Comparison of ENCODE assay signal across 30 mouse cellular contexts in genomic region chr13:12039967-12040366, GRCm38 (mm10).
DNase-seq lines count a peak whose midpoint lies in the region; ATAC-seq and TF ChIP-seq lines count a peak whose summit lies in the region.
"Had no signal": no experiment of that assay in that cellular context is flagged by ENCODE, and none has a peak within 500 bp of the region (broad histone marks: within the 10 kb centered on the region; RNA-seq: fewer than 3 reads in every experiment).

No protein-coding gene starts in this region.

- H3K4me2 ChIP-seq in heart, embryonic 15.5 days = no peak overlapping the region
- no peak overlapping the region for H3K4me2 ChIP-seq in forebrain, postnatal 0 days (ENCODE audit: low read depth)
- H3K4me2 ChIP-seq: embryonic facial prominence, embryonic 13.5 days; forebrain, embryonic 12.5 days; limb, embryonic 12.5 days; liver, embryonic 11.5 days; neural tube, embryonic 13.5 days had no signal

- peak; percentile 80 for ATAC-seq in frontal cortex, adult (ENCODE audit: low TSS enrichment)
- no peak for ATAC-seq in heart, embryonic 15.5 days (replicated peaks; ENCODE audit: insufficient number of reproducible peaks, insufficient read depth, low FRiP score, low read depth)
- no peak for ATAC-seq in forebrain, postnatal 0 days
- ATAC-seq: hindbrain, postnatal 0 days; intestine, embryonic 16.5 days; liver, postnatal 0 days; lung, postnatal 0 days; midbrain, embryonic 16.5 days had no signal

- H3K9ac ChIP-seq in heart, embryonic 15.5 days = no peak overlapping the region
- H3K9ac ChIP-seq in forebrain, postnatal 0 days = no peak overlapping the region
- H3K9ac ChIP-seq: embryonic facial prominence, embryonic 13.5 days; forebrain, embryonic 12.5 days; limb, embryonic 12.5 days; liver, postnatal 0 days; neural tube, embryonic 13.5 days had no signal

- H3K4me3 ChIP-seq in heart, embryonic 15.5 days = no peak overlapping the region
- H3K4me3 ChIP-seq in forebrain, postnatal 0 days (ENCODE audit: low read depth, low read length) = no peak overlapping the region
- H3K4me3 ChIP-seq: embryonic facial prominence, embryonic 13.5 days; erythroblast, embryonic 14.5 days; forebrain, embryonic 12.5 days; limb, embryonic 12.5 days; midbrain, embryonic 10.5 days; myocyte; neural tube, embryonic 13.5 days had no signal

- H3K27ac ChIP-seq in heart, embryonic 15.5 days = peak overlapping the region; percentile 45; the same call in 1 of the 2 replicates
- no peak overlapping the region for H3K27ac ChIP-seq in forebrain, postnatal 0 days (ENCODE audit: low read depth, low read length)
- H3K27ac ChIP-seq: embryonic facial prominence, embryonic 13.5 days; forebrain, embryonic 12.5 days; hindbrain, postnatal 0 days; limb, embryonic 12.5 days; macrophage; midbrain, embryonic 10.5 days; neural tube, embryonic 13.5 days had no signal

- DNase-seq in frontal cortex, postnatal 14 days (ENCODE audit: low spot score in 2 of 2) = no peak
- DNase-seq in heart, postnatal 4 days = no peak
- DNase-seq in right cerebral cortex, postnatal 25 days = peak; percentile 45
- no peak for DNase-seq in right cerebral cortex, postnatal 10 days (ENCODE audit: low spot score in 2 of 2)
- no peak for DNase-seq in forebrain, postnatal 0 days
- DNase-seq: adrenal gland, postnatal 14 days; cerebellum, adult 8-10 months; cerebellum, postnatal 36 days; embryo, embryonic 11 days; gastrocnemius, postnatal 25 days; kidney, postnatal 36 days; layer of hippocampus, postnatal 36 days; liver, postnatal 0 days; thymus, adult 18-20 months; thymus, postnatal 36 days had no signal

- H3K9me3 ChIP-seq in heart, embryonic 15.5 days (replicated peaks) = no peaks in the 10 kb centered on the region
- no peaks in the 10 kb centered on the region for H3K9me3 ChIP-seq in forebrain, postnatal 0 days (ENCODE audit: low read length)
- H3K9me3 ChIP-seq: embryonic facial prominence, embryonic 13.5 days; forebrain, embryonic 12.5 days; limb, embryonic 12.5 days; midbrain, embryonic 10.5 days; neural tube, embryonic 13.5 days had no signal

- peaks cover 60% of the 10 kb centered on the region for H3K4me1 ChIP-seq in heart, embryonic 15.5 days (replicated peaks)
- no peaks in the 10 kb centered on the region for H3K4me1 ChIP-seq in forebrain, postnatal 0 days (ENCODE audit: insufficient read depth)
- H3K4me1 ChIP-seq: embryonic facial prominence, embryonic 13.5 days; forebrain, embryonic 12.5 days; limb, embryonic 12.5 days; midbrain, embryonic 10.5 days; neural tube, embryonic 13.5 days had no signal

- WGBS in heart, embryonic 15.5 days = 44% methylated on average over 3 of the region's 3 CpGs
- 80% methylated on average over 3 of the region's 3 CpGs for WGBS in forebrain, postnatal 0 days

- H3K27me3 ChIP-seq in heart, embryonic 15.5 days = no peaks in the 10 kb centered on the region
- no peaks in the 10 kb centered on the region for H3K27me3 ChIP-seq in forebrain, postnatal 0 days (ENCODE audit: insufficient read depth, low read length)
- H3K27me3 ChIP-seq: embryonic facial prominence, embryonic 13.5 days; forebrain, embryonic 12.5 days; limb, embryonic 12.5 days; neural tube, embryonic 13.5 days had no signal

- TF ChIP-seq CTCF in forebrain, postnatal 0 days (IDR thresholded peaks at IDR 0.05; ENCODE audit: low read depth) = no peak

- no peaks in the 10 kb centered on the region for H3K36me3 ChIP-seq in heart, embryonic 15.5 days
- H3K36me3 ChIP-seq in forebrain, postnatal 0 days (ENCODE audit: insufficient read depth) = no peaks in the 10 kb centered on the region
- H3K36me3 ChIP-seq: embryonic facial prominence, embryonic 13.5 days; forebrain, embryonic 12.5 days; limb, embryonic 12.5 days; midbrain, embryonic 10.5 days; neural tube, embryonic 13.5 days had no signal
